Mouse (Mus musculus) kidney, adult 18-20 months (tissue): ENCODE data around the gene Prrx2.

Experiments
- DNase-seq: peaks from one replicate; pipeline ENCODE4 v3.0.0; 2021

Gene Prrx2

DNA sequence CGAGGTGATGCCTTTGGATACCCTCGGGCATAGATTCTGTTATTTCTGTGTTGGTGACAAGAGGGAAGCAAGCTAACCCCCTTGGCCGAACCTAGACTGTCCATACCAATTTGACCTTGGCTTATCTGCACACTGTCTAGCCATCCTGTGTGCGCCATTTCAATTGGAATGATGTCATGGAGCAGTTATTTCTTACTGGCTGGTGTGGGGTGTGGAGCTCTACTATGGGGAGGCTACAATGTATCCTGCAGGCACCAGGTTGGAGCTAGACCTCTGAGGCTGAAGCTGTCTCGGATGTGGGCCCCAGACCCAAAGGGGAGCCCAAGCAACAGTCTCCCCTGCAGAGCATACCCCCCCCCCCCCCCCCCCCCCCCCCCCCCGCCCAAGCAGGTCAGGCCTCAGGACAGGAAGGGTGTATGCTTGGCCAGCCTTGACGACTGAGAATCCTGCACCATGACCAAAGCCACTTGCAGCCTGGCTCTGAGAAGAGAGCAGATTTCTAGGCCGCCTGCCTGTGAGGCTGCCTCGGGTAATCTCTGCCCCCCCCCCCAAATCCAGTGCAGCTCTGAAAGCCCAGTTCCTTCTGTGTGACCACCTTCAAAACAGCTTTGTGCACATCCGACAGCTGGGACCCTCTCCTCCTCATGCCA, at the start of gene Prrx2:
TSS of gene Prrx2 (plus strand) at position 600 of the 650 bp plus-strand sequence.
- DNase-seq: no peak

- DNase-seq: no peak
Measured at GRCm38 (mm10) chr2:30787466-30787865, 47.3 kb upstream of the Prrx2 start.

GRCm38 (mm10) chr2:30792061-30792460, 42.7 kb upstream of the Prrx2 start:
- no peak for DNase-seq

- peak; percentile 99 for DNase-seq
Measured at GRCm38 (mm10) chr2:30794179-30795108, 40.3 kb upstream of the Prrx2 start.

- no peak for DNase-seq
Measured at GRCm38 (mm10) chr2:30795271-30795888, 39.4 kb upstream of the Prrx2 start.

- no peak for DNase-seq
Measured at GRCm38 (mm10) chr2:30795889-30796275, 38.9 kb upstream of the Prrx2 start.

DNA sequence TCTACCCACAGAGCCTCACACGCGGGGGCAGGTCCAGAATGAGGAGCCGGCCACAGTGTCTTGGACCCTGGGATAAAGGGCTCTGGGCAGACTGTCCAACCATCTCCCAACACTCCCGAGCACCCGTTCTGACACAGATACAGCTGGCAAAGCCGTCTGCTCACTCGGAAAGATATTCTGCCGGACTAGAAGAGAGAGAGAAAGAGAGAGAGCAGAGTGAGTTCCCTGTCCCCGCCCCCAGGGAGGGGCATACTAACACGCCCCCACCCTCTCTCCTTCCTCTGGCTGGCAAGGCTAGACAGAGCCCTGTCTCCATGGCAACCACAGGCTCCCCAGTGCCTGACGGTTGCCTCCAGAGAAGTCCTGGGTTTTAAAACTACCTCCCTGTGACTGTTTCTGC, 38.4 kb upstream of the Prrx2 start:
- peak; percentile 71 for DNase-seq

GRCm38 (mm10) chr2:30799456-30799855, 35.3 kb upstream of the Prrx2 start:
- DNase-seq: no peak

DNA sequence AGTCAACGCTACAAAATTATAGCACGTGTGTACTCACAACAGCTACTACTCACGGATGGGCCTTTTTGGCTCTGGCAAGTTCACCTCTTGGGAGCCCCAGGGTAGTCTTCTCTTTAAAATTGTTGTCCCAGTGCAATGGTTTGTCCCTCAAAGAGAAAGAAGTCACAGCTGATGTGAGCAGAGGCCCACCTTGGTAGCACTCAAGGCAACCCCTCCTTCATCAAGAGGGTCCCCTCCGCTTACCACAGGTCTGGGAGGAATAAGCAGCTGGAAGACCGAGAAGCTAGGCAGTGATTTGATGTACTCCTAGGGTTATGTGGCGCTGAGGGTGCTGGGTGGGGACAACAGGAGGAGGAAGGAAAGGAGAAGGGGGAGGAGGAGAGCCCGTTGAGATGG, 34.1 kb upstream of the Prrx2 start:
- DNase-seq: no peak

DNA sequence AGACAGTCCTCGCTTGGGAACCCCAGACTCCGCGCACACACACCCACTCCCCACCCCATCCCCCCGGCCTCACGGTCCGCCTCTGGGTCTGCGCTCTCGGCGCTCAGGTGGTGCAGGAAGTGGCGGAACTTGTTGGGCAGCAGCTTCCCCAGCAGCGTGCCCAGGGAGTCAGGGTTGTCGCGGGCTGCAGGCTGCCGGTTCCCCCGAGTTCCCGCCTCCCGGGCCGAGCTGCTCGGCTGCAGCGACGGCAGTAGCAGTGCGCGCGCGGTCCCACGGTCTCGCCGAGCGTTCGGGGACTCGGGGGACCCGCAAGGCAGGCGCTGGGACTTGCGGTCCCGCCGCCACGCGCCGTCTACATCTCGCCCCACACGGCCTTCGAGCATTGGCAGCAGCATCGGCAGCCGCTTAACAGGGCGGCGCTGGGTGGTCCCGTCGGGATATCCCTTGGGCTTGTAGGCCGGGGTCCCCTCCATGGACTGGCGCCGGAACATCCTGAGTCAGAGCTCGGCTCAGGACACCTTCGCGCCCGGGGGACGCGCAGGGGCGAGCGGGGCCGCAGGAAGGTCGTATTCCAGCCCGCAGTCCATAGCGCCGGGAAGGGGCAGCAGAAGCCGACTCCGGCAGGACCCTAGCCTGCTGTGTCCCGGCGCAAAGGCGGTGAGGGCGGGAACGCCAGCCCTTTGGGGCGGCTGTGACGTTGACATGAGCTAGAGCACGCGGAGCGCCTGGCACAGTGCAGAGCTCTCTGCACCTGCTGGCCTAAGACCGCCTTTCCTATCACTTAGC, 33.5 kb upstream of the Prrx2 start:
- DNase-seq: peak; percentile 54

GRCm38 (mm10) chr2:30803604-30804003, 31.2 kb upstream of the Prrx2 start, which contains the start of gene 1700001O22Rik:
1700001O22Rik (minus strand) TSS chr2:30803661.
- no peak for DNase-seq

DNA sequence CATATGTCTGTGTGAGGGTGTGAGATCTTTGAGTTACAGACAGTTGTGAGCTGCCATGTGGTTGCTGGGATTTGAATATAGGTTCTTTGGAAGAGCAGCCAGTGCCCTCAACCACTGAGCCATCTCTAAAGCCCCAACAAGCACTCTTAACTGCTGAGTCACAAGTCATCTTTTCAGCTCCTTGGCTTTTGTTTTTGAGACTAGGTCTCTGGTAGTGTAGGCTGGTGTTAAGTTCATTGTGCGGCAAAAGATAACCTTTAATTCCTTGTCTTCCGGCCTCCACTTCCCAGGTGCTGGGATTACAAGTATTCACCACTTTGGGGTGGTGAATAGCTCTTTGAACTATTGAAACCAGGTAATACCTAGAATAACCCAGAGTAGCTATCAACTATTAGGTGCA, 28.8 kb upstream of the Prrx2 start:
- DNase-seq: no peak

DNA sequence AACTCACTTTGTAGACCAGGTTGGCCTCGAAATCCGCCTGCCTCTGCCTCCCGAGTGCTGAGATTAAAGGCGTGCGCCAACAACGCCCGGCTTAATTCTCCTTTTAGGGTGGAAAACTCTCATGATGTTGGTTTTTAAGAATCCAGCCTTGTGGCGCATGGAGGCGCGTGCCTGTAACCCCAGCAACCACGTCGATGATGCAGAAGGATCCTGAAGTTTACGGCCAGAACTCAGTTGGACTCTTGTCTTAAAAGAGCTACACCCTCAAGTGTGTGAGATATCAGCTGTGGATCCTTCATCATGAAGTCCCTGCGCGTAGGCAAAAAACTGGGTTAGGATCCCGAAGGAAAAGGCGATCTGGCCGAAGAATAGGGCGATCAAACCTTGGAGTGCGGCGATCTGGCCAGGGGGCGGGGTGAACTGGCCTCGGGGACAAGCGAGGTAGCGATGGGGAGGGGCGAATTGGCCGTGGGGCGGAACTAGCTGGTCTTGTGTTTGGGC, 27.6 kb upstream of the Prrx2 start:
- no peak for DNase-seq

DNA sequence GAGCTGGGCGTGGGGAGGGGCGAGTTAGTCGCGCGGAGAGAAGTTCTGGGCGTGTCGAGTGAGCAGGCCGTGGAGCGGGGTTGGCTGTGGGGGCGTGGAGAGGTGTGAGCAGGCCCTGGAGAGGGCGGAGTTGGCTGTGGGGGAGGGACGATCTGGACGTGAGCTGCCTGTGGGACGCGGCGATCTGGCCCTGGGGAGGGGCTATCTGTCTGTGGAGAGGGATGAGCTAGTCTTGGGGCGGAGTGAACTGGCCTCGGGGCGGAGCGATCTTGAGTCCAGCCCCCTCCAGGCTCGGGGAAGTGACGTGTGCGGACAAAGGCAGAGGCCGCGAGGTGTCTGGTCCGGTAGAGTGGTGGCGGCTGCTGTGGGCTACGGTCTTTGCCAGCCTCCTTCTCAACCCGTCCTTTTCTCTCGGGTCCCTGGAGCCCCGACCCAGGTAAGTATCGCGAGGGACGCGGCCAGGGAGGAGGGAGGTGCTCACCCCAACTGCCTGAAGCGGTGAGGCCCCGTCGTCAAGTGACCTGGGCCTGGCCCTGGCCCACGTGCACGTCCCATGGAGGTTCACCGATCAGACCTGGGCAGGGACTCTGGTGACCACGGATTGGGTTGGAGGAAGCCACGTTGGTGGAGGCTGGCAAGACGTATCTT, 27.0 kb upstream of the Prrx2 start, which contains the start of gene Ntmt1:
TSS of gene Ntmt1 (plus strand) at position 179 of the 648 bp plus-strand sequence.
- DNase-seq: peak; percentile 99

DNA sequence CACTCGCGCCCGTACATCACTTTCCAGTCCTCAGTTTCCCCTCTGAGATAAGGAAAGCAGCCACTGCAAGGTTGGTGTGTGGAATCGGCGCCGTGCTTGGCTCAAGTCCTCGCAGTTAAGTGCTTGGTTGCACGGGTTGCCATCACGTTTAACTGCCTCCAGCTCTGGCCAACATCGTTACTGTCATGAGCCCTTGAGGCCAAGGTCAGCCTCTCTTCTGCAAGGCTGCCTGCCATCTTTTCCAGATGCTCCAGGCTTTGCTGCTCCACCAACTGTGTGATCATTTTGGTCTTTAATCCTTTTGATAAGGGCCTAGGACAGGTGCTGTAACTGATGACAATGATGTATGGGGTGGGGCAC, 26.5 kb upstream of the Prrx2 start:
- no peak for DNase-seq

GRCm38 (mm10) chr2:30809503-30809902, 25.3 kb upstream of the Prrx2 start:
- DNase-seq: no peak

DNA sequence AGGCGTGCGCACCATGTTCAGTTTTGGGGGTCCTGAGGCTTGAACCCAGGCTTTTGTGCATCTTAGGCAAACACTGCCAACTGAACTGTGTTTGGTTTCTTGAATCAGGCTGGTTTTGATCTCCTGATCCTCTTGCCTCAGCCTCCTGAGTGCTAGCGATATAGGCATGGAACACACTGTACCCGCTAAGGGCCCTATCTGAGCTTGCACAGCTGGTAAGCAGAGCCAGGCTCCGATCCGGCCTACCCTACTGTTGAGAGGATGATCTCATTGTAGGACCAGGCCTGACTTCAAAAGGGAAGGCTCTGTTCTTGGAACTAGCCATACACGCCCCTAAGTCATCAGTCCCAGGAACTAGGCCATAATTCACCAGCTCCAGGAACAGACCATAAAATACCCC, 24.2 kb upstream of the Prrx2 start:
- DNase-seq: no peak

GRCm38 (mm10) chr2:30816383-30816782, 18.4 kb upstream of the Prrx2 start:
- no peak for DNase-seq

DNA sequence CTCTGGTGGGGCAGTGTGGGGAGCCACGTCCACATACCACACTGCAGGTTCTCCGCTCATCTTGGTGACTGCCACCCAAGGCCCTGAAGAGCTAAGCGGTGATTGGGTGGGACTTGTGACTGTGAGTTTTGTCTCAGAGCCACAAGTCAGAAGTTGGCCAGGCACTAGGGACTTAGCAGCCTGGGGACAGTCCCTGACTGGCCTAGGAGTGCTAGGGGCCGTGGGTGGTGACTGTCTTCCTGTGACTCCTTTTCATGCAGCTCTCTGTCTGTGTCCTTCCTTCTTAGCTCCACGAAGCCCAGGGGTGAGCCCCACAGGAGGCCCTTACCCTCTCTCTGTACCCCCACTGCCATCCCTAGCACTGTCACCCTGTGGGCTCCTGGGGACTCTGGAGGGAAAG, 14.9 kb upstream of the Prrx2 start:
- DNase-seq: no peak

DNA sequence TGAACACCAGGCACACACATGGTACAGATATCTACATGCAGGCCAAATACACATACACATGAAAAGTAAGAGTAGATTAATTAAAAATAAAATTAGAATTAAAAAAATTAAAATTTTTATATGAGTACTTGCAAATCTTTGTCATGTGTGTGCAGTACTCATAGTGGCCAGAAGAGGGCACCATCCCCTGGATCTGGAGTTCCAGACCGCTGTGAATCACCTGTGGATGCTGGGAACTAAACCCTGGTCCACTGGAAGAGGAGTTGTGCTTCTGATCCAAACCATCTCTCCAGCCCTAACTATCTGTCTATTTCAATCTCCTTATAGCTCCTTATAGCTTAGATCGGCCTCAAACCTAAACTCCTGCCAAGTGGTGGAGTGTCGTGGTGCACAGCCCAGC, 13.7 kb upstream of the Prrx2 start:
- no peak for DNase-seq

DNA sequence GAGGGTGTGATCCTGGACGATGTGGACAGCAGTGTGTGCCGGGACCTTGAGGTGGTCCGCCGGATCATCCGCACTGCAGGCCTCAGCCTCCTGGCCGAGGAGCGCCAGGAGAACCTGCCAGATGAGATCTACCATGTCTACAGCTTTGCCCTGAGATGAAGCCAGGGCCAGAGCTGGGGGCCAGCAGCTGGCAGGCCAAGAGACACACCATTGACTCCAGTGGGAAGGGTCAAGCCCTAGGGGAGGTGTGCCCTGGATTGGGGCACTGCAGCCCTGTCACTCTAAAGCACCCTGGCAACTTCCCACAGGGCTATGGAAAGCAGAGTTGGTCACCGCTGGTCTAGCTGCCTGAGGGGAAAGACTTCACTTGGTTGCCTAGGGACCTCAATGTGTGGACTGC, 12.3 kb upstream of the Prrx2 start:
- DNase-seq: no peak
